In the genomic region with DNA sequence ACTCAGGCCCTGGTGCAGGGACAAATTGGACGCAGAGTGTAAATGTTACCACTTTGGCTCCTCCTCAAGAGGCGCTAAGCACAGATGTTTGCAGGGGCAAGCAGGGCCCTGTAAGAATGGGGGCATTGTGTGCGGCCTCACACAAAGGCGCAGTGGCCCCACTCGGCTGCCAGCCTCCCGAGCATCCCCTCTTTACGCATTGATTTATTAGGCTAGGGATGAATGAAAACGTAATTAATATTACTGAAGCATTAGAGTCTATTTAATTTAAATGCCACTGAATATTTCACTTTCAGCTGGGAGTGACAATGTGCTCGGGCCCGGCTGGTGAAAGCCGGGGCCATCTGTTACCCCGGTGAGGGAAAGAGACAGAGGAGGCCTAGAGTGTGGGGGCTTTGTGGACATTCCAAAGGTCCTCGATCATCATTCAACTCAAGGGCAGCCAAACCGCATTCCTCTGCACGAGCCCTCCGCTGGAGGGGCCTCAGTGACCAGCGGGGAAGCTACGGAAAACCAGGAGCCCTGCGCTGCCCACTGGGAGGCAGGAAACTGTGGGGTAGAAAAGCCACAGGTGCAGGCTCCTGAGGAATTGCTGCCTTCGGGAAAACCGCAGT, we compare ENCODE assay signal across 9 mouse cellular contexts. TPM values are rescaled to one million over a fixed set of nuclear protein-coding genes. Genes with fewer than 3 reads are reported as not detected.
A peak's percentile ranks its signal among the peaks of the same experiment; 100 is the strongest.
DNase-seq lines count a peak whose midpoint lies in the region; ATAC-seq and TF ChIP-seq lines count a peak whose summit lies in the region.
"Had no signal": no experiment of that assay in that cellular context is flagged by ENCODE, and none has a peak within 500 bp of the region (broad histone marks: within the 10 kb centered on the region; RNA-seq: fewer than 3 reads in every experiment).

No protein-coding gene starts in this region.

- 2% methylated on average over 21 of the region's 21 CpGs for WGBS in hindbrain, embryonic 11.5 days

- intact Hi-C loops in gastrocnemius, adult 2 months (cut with DNase I) = loop anchor here (10.0 kb wide), 1 partner anchor 583 kb away; no protein-coding TSS in a partner anchor

- H3K4me2 ChIP-seq in hindbrain, embryonic 11.5 days (replicated peaks; ENCODE audit: low read depth, low read length) = peak overlapping the region; percentile 12

- no peak overlapping the region for H3K4me3 ChIP-seq in hindbrain, embryonic 11.5 days (ENCODE audit: low read depth, low read length)
- no peak overlapping the region for H3K4me3 ChIP-seq in gastrocnemius, adult 2 months
- H3K4me3 ChIP-seq: megakaryocyte, embryonic 14.5 days had no signal

- no peak overlapping the region for H3K9ac ChIP-seq in hindbrain, embryonic 11.5 days (ENCODE audit: low read depth, low read length)

- peaks cover 7% of the 10 kb centered on the region; the same call in 1 of the 2 replicates for H3K4me1 ChIP-seq in hindbrain, embryonic 11.5 days (replicated peaks; ENCODE audit: control insufficient read depth, insufficient read depth, low read length)
- H3K4me1 ChIP-seq: megakaryocyte, embryonic 14.5 days had no signal

- no peak for TF ChIP-seq CTCF in gastrocnemius, adult 2 months (IDR thresholded peaks at IDR 0.05)

- peaks cover 3% of the 10 kb centered on the region; the same call in 1 of the 2 replicates for H3K27me3 ChIP-seq in hindbrain, embryonic 11.5 days (ENCODE audit: control insufficient read depth, insufficient read depth, low read length)

- DNase-seq in layer of hippocampus, adult 11-12 months (ENCODE audit: low spot score) = peak; percentile 15
- no peak for DNase-seq in layer of hippocampus, adult 9-10 months (ENCODE audit: low spot score)
- DNase-seq in embryo, embryonic 9.5 days (ENCODE audit: extremely low spot score) = peak; percentile 76
- peak; percentile 76 for DNase-seq in hindbrain, embryonic 11.5 days (ENCODE audit: low spot score)
- peak; percentile 77 for DNase-seq in neural tube, embryonic 10.5 days (ENCODE audit: extremely low spot score, low spot score)
- no peak for DNase-seq in gastrocnemius, adult 2 months

- ATAC-seq in hindbrain, embryonic 11.5 days (ENCODE audit: low FRiP score) = peak; percentile 92
- ATAC-seq in CD4-positive, CD25-positive, alpha-beta regulatory T cell, adult 4 months = no peak

- no peaks in the 10 kb centered on the region for H3K36me3 ChIP-seq in hindbrain, embryonic 11.5 days (ENCODE audit: control insufficient read depth, insufficient read depth, low read length)

- peak overlapping the region; percentile 67 for H3K27ac ChIP-seq in hindbrain, embryonic 11.5 days (ENCODE audit: low read depth, low read length)
- H3K27ac ChIP-seq in gastrocnemius, adult 2 months = no peak overlapping the region

- H3K9me3 ChIP-seq in hindbrain, embryonic 11.5 days (ENCODE audit: control insufficient read depth, low read length) = no peaks in the 10 kb centered on the region
- H3K9me3 ChIP-seq: megakaryocyte, embryonic 14.5 days had no signal

RNA-seq across cellular contexts. Expression of a gene that starts 56.5 kb away (rescaled TPM):
- 23.9 and 26.8 TPM in 2 replicates for polyA plus RNA-seq in hindbrain, embryonic 11.5 days (2014; fragmentation: Nextera tagmentation; extraction: Ambion mirVana)
- 1 to 10 TPM in 1 of 2 experiments, not detected in 1; 1.3 TPM for polyA plus RNA-seq in CD4-positive, CD25-positive, alpha-beta regulatory T cell, adult 4 months (2017; shearing (Covaris generic))
- not detected for total RNA-seq in gastrocnemius, adult 2 months (2021)
- polyA plus RNA-seq: gonadal fat pad, adult 2 months had no signal

Comparison
In these comparisons a context has a peak if more than half of its experiments do, and no peak if none do; other contexts are left out.
1. DNase-seq: peak in layer of hippocampus, adult 11-12 months (single experiment), embryo, embryonic 9.5 days (single experiment), hindbrain, embryonic 11.5 days (single experiment) and neural tube, embryonic 10.5 days (single experiment); none in layer of hippocampus, adult 9-10 months (single experiment) and gastrocnemius, adult 2 months (single experiment).
2. RNA of a gene that starts 56.5 kb away (polyA plus RNA-seq): 23.9 to 26.8 TPM in hindbrain, embryonic 11.5 days; 1.3 TPM in CD4-positive, CD25-positive, alpha-beta regulatory T cell, adult 4 months; every median in the first group is over 10 times any median in the second.